Mouse (Mus musculus) left cerebral cortex, postnatal 36 days (tissue): Measurements from ENCODE around the gene Zfp239. TPM values are rescaled to one million over a fixed set of nuclear protein-coding genes. Genes with fewer than 3 reads are reported as not detected.
"Not testable (repeated sequence)": the region's sequence is repeated elsewhere in the genome, so short reads cannot be mapped to it uniquely, and the experiment has no call there.

Experiments used
- DNase-seq, 2 experiments: peaks; one replicate each; pipeline ENCODE4 v3.0.0; 2021 to 2022; ENCODE audit warnings: low spot score in 2 of 2, mixed read lengths in 1 of 2
- intact Hi-C: fragments of 180-260 bp; cut with DNase I; formaldehyde crosslinking; loops from one replicate; pipeline ENCODE4 v1.15.1; 2025
- total RNA-seq, 2 experiments: library from RNA; stranded (reverse); gene quantifications; 2 replicates each; pipeline ENCODE4 v1.2.3; 2021

The Zfp239 gene
- 10 to 100 TPM; 44.7 to 48.0 TPM for total RNA-seq

DNA sequence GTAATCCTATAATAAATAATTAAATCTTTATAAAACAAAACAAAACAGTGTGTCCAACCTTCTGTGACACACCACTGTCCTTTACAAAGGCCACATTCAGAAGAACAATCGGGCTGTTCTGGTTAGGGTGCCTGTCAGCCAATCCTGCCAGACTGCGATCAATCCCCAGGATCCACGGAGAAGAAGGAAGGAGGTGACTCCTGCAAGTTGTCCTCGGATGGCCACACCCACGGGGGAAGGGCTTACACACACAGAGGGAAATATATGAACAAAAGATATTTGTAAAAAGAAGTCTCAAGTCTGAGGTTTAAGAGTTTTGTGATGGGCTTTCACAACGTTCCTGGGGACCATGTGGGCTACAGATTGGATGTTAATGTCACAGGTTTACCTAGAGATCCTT lies at the start of gene Zfp239:
Zfp239 (plus strand) TSS at position 253 of the 400 bp plus-strand sequence.
- intact Hi-C loops, result no loop called here
- DNase-seq, result no peak

DNA sequence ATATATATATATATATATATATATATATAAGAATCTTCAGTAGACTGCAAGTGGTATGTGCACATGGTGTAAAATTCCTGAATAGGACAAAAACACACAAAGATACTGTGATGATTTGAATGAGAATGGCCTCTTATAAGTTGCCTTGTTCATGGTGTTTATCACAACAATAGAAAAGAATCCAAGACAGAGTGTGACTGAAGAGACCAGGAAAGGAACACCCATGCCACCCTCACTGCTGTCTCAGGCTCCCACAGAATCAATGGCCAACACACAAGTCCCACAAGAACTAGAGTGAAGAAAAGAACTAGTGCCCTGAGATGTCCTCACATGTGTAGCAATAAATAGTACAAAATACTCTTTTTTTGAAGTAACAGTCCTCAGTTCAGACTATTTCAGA lies 47.2 kb upstream of the Zfp239 start:
- intact Hi-C loops, result no loop called here
- DNase-seq, result no peak

GRCm38 (mm10) chr6:117817108-117817541 lies 44.8 kb upstream of the Zfp239 start:
- DNase-seq, result no peak
- intact Hi-C loops, result no loop called here

DNA sequence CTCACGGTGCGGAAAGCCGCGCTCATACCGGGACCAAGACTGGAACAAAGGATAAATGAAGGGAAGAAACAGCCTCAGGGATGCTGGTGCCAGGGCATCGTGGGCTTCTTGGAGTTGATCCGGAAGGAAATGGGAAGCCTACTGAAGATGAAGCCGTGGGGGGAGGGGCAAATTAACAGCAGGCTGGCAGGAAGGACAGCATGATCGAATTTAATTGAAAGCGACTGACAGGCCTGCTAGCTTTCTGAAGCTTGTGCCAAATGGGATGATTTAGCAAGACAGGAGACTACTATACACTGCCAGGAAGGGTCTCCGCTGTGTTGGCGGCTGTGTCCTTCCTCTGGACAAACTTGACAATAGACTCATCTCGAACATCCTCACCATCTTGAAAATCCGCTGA lies 41.6 kb upstream of the Zfp239 start:
- intact Hi-C loops, result loop anchor here (10.0 kb wide), 1 partner anchor 856 kb away; no protein-coding TSS in a partner anchor
- no peak for DNase-seq

DNA sequence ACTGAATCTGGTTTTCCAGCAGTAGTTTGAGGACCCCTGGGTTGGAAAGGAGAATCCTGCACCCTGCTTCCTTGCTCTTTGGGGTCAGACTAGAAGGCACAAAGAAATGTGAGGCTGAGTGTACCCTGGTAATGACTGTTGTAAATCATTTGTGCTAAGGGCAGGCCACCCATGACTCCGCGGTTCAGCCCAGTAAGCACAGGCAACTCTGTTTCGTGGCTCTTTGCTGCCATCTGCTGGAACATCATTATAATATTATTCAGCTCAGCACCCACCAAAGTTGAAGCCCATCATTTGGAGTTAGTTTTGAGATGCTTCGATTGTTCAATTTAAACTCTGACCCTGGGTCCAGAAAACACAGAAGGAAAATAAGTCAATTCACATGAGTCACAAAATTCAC lies 36.5 kb upstream of the Zfp239 start:
- intact Hi-C loops, result loop anchor here (5.0 to 10.0 kb wide), 5 partner anchors 68 to 1193 kb away; partner anchors contain the start of gene Depp1
- peak; percentile 38 to 44 for DNase-seq

- peak; percentile 58 to 65 for DNase-seq
- intact Hi-C loops, result loop anchor here (5.0 to 10.0 kb wide), 5 partner anchors 71 to 1196 kb away; partner anchors contain the start of gene Depp1
Measured at GRCm38 (mm10) chr6:117828273-117828672, 33.6 kb upstream of the Zfp239 start.

GRCm38 (mm10) chr6:117840686-117841510 lies 21.0 kb upstream of the Zfp239 start, which contains the start of gene Zfp637:
Gene Zfp637, plus strand, starts transcription at chr6:117841180.
- intact Hi-C loops, result loop anchor here (2.0 kb wide), 1 partner anchor 66 kb away; no protein-coding TSS in a partner anchor
- DNase-seq, result peak; percentile 92 to 96

DNA sequence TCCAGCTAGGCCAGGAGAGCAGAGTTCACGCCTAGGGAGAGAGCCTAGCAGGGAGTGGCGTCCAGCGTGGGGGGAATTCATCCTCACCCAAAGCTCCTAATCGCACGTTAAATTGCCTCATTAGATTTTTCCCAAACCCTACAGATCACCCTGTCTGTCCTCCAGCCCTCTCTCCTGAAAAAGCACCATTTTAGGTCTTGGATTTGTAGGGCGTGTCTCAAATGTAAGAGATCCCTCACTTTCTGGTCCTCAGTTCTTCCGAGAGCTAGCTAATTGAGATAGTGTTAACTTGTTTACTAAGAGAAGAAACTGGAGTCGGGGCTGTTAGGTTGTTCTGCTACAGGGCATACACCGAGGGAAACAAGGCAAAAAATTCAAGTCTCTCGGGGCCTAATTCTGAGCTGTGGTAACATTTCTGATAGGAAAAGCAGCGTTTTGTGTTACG lies 20.4 kb upstream of the Zfp239 start:
- intact Hi-C loops, result loop anchor here (2.0 kb wide), 1 partner anchor 65 kb away; no protein-coding TSS in a partner anchor
- DNase-seq, result no peak

DNA sequence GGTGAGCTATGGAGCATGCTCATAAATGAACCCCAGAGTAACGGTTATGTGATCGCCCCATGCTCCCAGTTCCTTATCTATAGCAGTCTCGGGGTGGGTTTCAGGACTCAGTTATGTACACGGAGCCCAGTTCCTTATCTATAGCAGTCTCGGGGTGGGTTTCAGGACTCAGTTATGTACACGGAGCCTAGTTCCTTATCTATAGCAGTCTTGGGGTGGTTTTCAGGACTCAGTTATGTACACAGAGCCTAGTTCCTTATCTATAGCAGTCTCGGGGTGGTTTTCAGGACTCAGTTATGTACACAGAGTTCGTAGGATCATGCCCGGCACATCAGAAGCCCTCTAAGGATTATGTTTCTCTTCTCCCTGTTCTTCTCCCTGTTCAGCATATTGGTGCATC lies 17.3 kb upstream of the Zfp239 start:
- intact Hi-C loops, result no loop called here
- no peak for DNase-seq

- DNase-seq, intact Hi-C loops: not testable (repeated sequence)
Measured at GRCm38 (mm10) chr6:117846671-117847070, 15.2 kb upstream of the Zfp239 start.

DNA sequence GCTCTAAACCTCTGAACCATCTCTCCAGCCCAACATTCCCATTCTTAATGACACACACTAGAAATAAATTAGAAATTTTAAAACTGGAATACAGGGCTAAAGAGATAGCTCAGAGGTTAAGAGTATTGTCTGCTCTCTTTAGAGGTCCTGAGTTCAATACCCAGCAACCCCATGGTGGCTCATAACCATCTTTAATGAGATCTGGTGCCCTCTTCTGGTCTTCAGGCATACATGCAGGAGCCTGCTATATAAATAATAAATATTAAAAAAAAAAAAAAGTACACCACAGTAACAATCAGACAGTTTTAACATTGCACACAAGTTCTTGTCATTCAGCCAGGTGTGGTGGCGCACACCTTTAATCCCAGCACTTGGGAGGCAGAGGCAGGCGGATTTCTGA lies 14.1 kb upstream of the Zfp239 start:
- intact Hi-C loops, result no loop called here
- DNase-seq, result no peak

GRCm38 (mm10) chr6:117848577-117848976 lies 13.3 kb upstream of the Zfp239 start:
- intact Hi-C loops, result no loop called here
- no peak for DNase-seq

- intact Hi-C loops, result no loop called here
- no peak for DNase-seq
Measured at GRCm38 (mm10) chr6:117851747-117852146, 10.2 kb upstream of the Zfp239 start.

GRCm38 (mm10) chr6:117857990-117858389 lies 3.9 kb upstream of the Zfp239 start:
- intact Hi-C loops, result no loop called here
- no peak for DNase-seq

GRCm38 (mm10) chr6:117862465-117862864 lies 565 bp downstream of the Zfp239 start:
- intact Hi-C loops, result no loop called here

DNA sequence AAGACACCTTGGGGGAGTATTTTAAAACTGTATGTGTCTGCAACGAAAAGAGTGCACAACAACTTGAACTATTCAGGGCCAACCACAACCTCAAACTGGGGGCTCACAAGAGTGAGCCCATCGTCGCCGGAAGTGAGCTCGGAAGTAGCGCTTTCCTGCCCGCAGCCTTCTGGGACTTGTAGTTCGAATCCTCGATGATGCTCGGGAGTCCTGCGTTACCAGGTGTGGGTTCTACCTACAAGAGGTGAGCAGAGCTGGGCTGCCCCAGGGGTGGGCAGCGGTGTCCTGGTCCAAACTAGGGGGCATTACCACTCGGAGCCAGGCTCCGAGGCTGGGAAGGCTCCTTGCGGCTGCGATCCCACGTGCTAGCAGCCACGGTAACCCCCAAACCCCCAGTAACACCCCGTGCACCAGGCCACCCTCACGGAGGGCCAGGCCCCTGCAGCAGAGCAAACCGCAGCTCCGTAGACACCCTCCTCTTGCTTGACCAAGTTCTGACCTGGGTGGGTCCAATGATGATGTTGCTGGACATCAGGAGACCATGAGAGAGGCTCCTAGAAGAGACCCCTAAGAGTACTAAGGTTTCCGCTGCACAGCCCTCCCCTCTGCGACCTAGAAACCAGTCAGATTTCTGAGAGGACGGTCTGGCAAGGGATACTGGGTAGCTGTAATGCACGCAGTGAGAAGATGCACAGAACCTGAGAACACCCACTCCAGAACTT lies 1.2 kb downstream of the Zfp239 start:
- peak; percentile 64 to 70 for DNase-seq
- intact Hi-C loops, result no loop called here

More at GRCm38 (mm10) chr6:117862465-117862864, 565 bp downstream of the Zfp239 start:
- no peak for DNase-seq

DNA sequence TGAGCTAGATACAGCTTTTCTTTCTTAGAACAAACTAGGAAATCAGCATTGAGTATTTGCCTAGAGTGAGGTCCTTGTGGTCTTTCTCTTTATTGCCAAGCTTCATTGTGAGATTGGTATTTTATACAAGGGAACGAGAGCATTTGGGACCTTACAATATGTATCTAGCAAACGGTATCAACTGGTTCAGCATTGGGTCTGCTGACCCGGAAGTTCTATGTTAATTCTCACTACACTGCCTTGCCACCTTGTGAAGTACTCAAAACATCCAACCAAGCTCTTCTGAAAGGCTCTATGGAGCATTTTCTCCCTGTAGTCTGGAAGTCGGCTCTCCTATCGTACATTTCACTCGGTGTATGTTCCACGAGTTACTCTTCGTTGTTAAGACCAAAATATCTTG lies 1.9 kb downstream of the Zfp239 start:
- intact Hi-C loops, result no loop called here
- DNase-seq, result no peak

- intact Hi-C loops, result no loop called here
- no peak for DNase-seq
Measured at GRCm38 (mm10) chr6:117868187-117868586, 6.3 kb downstream of the Zfp239 start.

DNA sequence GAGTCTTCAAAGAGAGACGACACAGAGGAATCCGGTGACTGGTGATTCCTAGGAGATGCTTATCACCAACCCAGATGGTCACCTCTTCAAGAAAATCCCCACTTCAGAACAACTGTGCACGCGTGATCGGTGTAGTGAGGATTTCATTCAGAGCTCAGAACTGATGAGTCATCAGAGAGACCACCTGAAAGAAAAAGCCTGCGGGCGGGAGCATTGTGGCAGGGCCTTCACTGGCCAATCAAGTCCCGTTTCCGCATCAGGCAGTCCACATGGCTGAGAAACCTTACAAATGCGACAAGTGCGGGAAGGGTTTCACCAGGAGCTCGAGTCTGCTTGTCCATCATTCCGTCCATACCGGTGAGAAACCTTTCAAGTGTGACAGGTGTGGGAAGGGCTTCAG lies 9.1 kb downstream of the Zfp239 start:
- DNase-seq, result no peak
- intact Hi-C loops, result no loop called here

DNA sequence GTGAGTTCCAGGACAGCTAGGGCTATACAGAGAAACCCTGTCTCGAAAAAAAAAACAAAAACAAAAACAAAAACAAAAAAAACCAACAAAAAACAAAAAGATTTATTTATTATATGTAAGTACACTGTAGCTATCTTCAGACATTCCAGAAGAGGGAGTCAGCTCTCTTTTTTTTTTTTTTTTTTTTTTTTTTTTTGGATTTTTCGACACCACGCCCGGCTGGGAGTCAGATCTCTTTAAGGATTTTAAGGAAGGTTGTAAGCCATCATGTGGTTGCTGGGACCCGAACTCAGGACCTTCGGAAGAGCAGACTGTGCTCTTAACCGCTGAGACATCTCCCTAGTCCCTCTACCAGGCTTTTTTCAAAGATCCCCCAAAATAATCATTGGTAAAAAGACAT lies 11.6 kb downstream of the Zfp239 start:
- DNase-seq, intact Hi-C loops: not testable (repeated sequence)
